Mouse (Mus musculus) kidney, adult 2 months (tissue): Measurements from ENCODE around the gene Frmd4a.

Experiments used
- CTCF ChIP-seq: fragments of 200-500 bp; conservative IDR thresholded peaks from 2 replicates; pipeline ENCODE4 v1.5.1; 2011; ENCODE audit warnings: low read depth, mild to moderate bottlenecking, control low read depth, low read length, moderate library complexity, mixed read lengths; ENCODE audit not compliant: insufficient read depth, insufficient read length
- POLR2A ChIP-seq: fragments of 200-500 bp; IDR thresholded peaks from one replicate; pipeline ENCODE4 v1.6.1; 2011; ENCODE audit warnings: low read depth, low read length, control low read depth

GRCm38 (mm10) chr2:4142221-4142950, 124.9 kb downstream of the Frmd4a start:
- TF ChIP-seq CTCF (no peak), POLR2A (no peak)
